Mouse (Mus musculus) embryo, embryonic 11.5 days (tissue): ENCODE results near the gene Senp3.
"Not testable (repeated sequence)": the region's sequence is repeated elsewhere in the genome, so short reads cannot be mapped to it uniquely, and the experiment has no call there.

Experiments used
- DNase-seq: peaks from one replicate; pipeline ENCODE4 v3.0.0-alpha.2; 2012; ENCODE audit warnings: low read depth, low spot score

The Senp3 gene

GRCm38 (mm10) chr11:69704613-69705010, 22.7 kb upstream of the Senp3 start:
- no peak for DNase-seq

- DNase-seq, result no peak
Observed at GRCm38 (mm10) chr11:69703814-69704612, 22.1 kb upstream of the Senp3 start.

GRCm38 (mm10) chr11:69703381-69703780, 21.5 kb upstream of the Senp3 start:
- not testable (repeated sequence) for DNase-seq

GRCm38 (mm10) chr11:69702886-69703285, 21.0 kb upstream of the Senp3 start:
- not testable (repeated sequence) for DNase-seq

GRCm38 (mm10) chr11:69699595-69699994, 17.7 kb upstream of the Senp3 start:
- no peak for DNase-seq

- no peak for DNase-seq
Observed at GRCm38 (mm10) chr11:69698574-69698973, 16.7 kb upstream of the Senp3 start.

GRCm38 (mm10) chr11:69697396-69697795, 15.5 kb upstream of the Senp3 start:
- no peak for DNase-seq

GRCm38 (mm10) chr11:69695361-69696181, 13.7 kb upstream of the Senp3 start, which contains the start of the genes Tnfsf12 and Tnfsfm13:
TSS of gene Tnfsf12 (minus strand) at chr11:69695849.
TSS of gene Tnfsfm13 (minus strand) at chr11:69696098.
- no peak for DNase-seq

GRCm38 (mm10) chr11:69695046-69695360, 13.1 kb upstream of the Senp3 start:
- DNase-seq, result no peak

- DNase-seq, result no peak
Observed at GRCm38 (mm10) chr11:69693421-69693965, 11.6 kb upstream of the Senp3 start.

GRCm38 (mm10) chr11:69692863-69693262, 11.0 kb upstream of the Senp3 start:
- no peak for DNase-seq

GRCm38 (mm10) chr11:69692196-69692811, 10.4 kb upstream of the Senp3 start:
- no peak for DNase-seq

GRCm38 (mm10) chr11:69689891-69690290, 8.0 kb upstream of the Senp3 start:
- DNase-seq, result no peak

- no peak for DNase-seq
Observed at GRCm38 (mm10) chr11:69687061-69687460, 5.2 kb upstream of the Senp3 start.

- no peak for DNase-seq
Observed at GRCm38 (mm10) chr11:69686377-69686776, 4.5 kb upstream of the Senp3 start.

- DNase-seq, result no peak
Observed at GRCm38 (mm10) chr11:69685526-69686148, 3.8 kb upstream of the Senp3 start, which contains the start of gene Tnfsf13. TSS of gene Tnfsf13 (minus strand) at chr11:69685784.

- DNase-seq, result no peak
Observed at GRCm38 (mm10) chr11:69684936-69685335, 3.1 kb upstream of the Senp3 start.

GRCm38 (mm10) chr11:69684128-69684745, 2.4 kb upstream of the Senp3 start:
- DNase-seq, result no peak

GRCm38 (mm10) chr11:69683576-69683975, 1.7 kb upstream of the Senp3 start:
- DNase-seq, result no peak

GRCm38 (mm10) chr11:69682840-69683533, 1.1 kb upstream of the Senp3 start:
- peak; percentile 88 for DNase-seq
